Mouse (Mus musculus) stomach, embryonic 15.5 days (tissue): Measurements from ENCODE around the gene Gusb. TPM values are rescaled to one million over a fixed set of nuclear protein-coding genes. Genes with fewer than 3 reads are reported as not detected.

Source experiments
- ATAC-seq: fragments of 200-750 bp; cut with Nextera tagmentation; 2 replicates; pipeline ENCODE4 v1.8.0; 2017; ENCODE audit warnings: low read depth, moderate number of reproducible peaks, moderate TSS enrichment; ENCODE audit not compliant: insufficient read depth, low FRiP score
- H3K27ac ChIP-seq: fragments of 300-500 bp; sonication (generic); 2 replicates; pipeline ENCODE4 v1.5.1; 2015; ENCODE audit warnings: mild to moderate bottlenecking, inconsistent platforms
- H3K27me3 ChIP-seq: fragments of 300-500 bp; sonication (generic); replicated peaks from 2 replicates; pipeline ENCODE4 v1.6.1; 2015; ENCODE audit warnings: inconsistent platforms
- H3K36me3 ChIP-seq: fragments of 300-500 bp; sonication (generic); 2 replicates; pipeline ENCODE4 v1.6.1; 2015; ENCODE audit warnings: inconsistent platforms
- H3K4me1 ChIP-seq: fragments of 300-500 bp; sonication (generic); 2 replicates; pipeline ENCODE4 v1.6.1; 2015; ENCODE audit warnings: inconsistent platforms
- H3K4me2 ChIP-seq: fragments of 300-500 bp; sonication (generic); 2 replicates; pipeline ENCODE4 v1.6.1; 2015; ENCODE audit warnings: mild to moderate bottlenecking, inconsistent platforms
- H3K4me3 ChIP-seq: fragments of 300-500 bp; sonication (generic); replicated peaks from 2 replicates; pipeline ENCODE4 v1.5.1; 2015; ENCODE audit warnings: inconsistent platforms
- H3K9ac ChIP-seq: fragments of 300-500 bp; sonication (generic); 2 replicates; pipeline ENCODE4 v1.6.1; 2015; ENCODE audit warnings: inconsistent platforms
- H3K9me3 ChIP-seq: fragments of 300-500 bp; sonication (generic); 2 replicates; pipeline ENCODE4 v1.6.1; 2016; ENCODE audit warnings: inconsistent platforms
- WGBS: fragments of 180-500 bp; shearing (Covaris S2); methylation state at CpG from one replicate; pipeline ENCODE4 v1.1.7; 2015; 5-methylcytosine and 5-hydroxymethylcytosine counted together
- polyA plus RNA-seq: library from polyadenylated mRNA; unstranded; fragments of >200 nt; fragmentation: Nextera tagmentation; extraction: Ambion mirVana; gene quantifications from 2 replicates; pipeline ENCODE4 v1.2.1, GENCODE M21; 2015

Gene Gusb
- polyA plus RNA-seq, 1 experiment from 2014 or later, result 68.3 TPM

DNA sequence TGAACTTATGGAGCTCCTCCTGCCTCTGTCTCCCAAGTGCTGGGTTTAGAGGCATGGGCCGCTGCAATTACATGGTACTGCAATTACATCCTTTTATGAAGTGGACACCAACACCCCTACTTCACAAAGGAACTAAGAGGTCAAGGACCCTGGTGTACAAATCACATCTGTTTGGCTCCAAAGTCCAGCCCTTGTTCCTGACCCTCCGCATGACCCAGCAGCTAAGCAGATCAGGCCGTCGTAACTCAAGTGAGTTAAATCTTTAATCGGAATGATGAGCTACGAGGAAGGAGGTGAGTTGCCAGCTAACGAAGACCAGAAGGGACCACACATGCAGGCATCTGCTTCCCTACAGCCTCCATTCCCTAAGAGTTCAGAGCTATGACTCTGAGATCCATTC, 19.5 kb upstream of the Gusb start:
- H3K4me2 ChIP-seq, result no peak overlapping the region
- no peak overlapping the region for H3K27ac ChIP-seq
- no peak overlapping the region for H3K4me3 ChIP-seq
- no peaks in the 10 kb centered on the region for H3K9me3 ChIP-seq
- no peak overlapping the region for H3K9ac ChIP-seq
- no peaks in the 10 kb centered on the region for H3K36me3 ChIP-seq
- WGBS, result 77% methylated on average over 7 of the region's 7 CpGs
- H3K27me3 ChIP-seq, result no peaks in the 10 kb centered on the region
- peaks cover 9% of the 10 kb centered on the region; the same call in 1 of the 2 replicates for H3K4me1 ChIP-seq
- no peak for ATAC-seq

- Histone ChIP-seq H3K36me3 (no peaks in the 10 kb centered on the region), H3K4me1 (peaks cover 9% of the 10 kb centered on the region; the same call in 1 of the 2 replicates), H3K4me2 (no peak overlapping the region), H3K9ac (no peak overlapping the region), H3K27ac (no peak overlapping the region), H3K27me3 (no peaks in the 10 kb centered on the region), H3K4me3 (no peak overlapping the region), H3K9me3 (no peaks in the 10 kb centered on the region)
- 66% methylated on average over 5 of the region's 5 CpGs for WGBS
- no peak for ATAC-seq
Measured at GRCm38 (mm10) chr5:130021361-130021966, 18.6 kb upstream of the Gusb start.

DNA sequence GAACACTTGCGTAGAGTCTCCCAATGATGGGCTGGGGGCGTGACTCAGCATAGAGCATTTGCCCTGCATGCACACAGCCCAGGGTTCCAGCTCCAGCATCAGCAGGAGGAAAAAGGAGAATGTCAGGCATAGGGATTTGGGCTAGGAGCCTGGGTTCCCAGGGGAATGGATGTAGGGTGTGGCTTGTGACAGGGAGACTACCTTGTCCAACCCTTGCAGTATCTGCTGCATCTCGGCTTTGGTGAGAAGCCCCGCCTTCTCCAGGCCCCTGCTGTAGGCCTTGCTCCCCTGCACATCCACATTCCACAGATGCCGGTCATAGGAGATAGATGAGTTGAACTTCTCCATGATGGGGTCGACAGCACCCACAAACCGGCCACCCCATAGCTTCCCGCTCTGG, 16.6 kb upstream of the Gusb start:
- Histone ChIP-seq H3K36me3 (0 out of 2 replicates have a peak, but pooled peaks cover 3% of the 10 kb centered on the region), H3K9me3 (no peaks in the 10 kb centered on the region), H3K4me1 (peaks cover 6% of the 10 kb centered on the region; the same call in 1 of the 2 replicates), H3K27me3 (no peaks in the 10 kb centered on the region), H3K4me2 (no peak overlapping the region), H3K9ac (no peak overlapping the region), H3K27ac (no peak overlapping the region), H3K4me3 (no peak overlapping the region)
- 47% methylated on average over 8 of the region's 8 CpGs for WGBS
- ATAC-seq, result no peak

- WGBS, result 96% methylated on average over 3 of the region's 3 CpGs
- Histone ChIP-seq H3K36me3 (peaks cover 12% of the 10 kb centered on the region; the same call in 1 of the 2 replicates), H3K9me3 (no peaks in the 10 kb centered on the region)
Measured at GRCm38 (mm10) chr5:130015104-130015503, 12.3 kb upstream of the Gusb start.

GRCm38 (mm10) chr5:130010961-130011360, 8.1 kb upstream of the Gusb start:
- ATAC-seq, result no peak
- no peak overlapping the region for H3K4me3 ChIP-seq
- H3K9ac ChIP-seq, result no peak overlapping the region
- peaks cover 12% of the 10 kb centered on the region; the same call in 1 of the 2 replicates for H3K36me3 ChIP-seq
- 92% methylated on average over 5 of the region's 5 CpGs for WGBS
- no peak overlapping the region for H3K4me2 ChIP-seq
- H3K27ac ChIP-seq, result no peak overlapping the region
- no peaks in the 10 kb centered on the region for H3K27me3 ChIP-seq
- no peaks in the 10 kb centered on the region for H3K4me1 ChIP-seq
- H3K9me3 ChIP-seq, result no peaks in the 10 kb centered on the region

More at GRCm38 (mm10) chr5:130015104-130015503, 12.3 kb upstream of the Gusb start:
- Histone ChIP-seq H3K27me3 (no peaks in the 10 kb centered on the region), H3K4me3 (no peak overlapping the region), H3K27ac (no peak overlapping the region), H3K9ac (no peak overlapping the region), H3K4me2 (no peak overlapping the region), H3K4me1 (no peaks in the 10 kb centered on the region)
- ATAC-seq, result no peak

DNA sequence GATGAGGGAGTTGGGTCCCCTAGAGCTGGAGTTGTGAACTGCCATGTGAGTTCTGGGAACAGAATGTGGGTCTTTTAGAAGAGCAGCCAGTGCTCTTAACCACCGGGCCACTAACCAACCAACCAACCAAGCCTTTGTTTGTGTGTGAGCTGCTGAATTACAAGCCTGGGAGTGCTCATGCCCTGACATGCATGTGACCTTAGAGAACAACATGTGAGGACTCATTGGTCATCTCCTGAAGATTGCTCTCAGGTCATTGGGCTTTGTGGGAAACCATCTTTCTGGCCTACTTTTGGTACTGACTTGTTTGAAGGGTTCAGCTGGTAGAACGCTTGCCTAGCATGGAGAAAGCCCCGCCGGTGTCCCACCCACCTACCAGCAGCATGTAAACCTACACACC, 6.9 kb upstream of the Gusb start:
- H3K9ac ChIP-seq, result no peak overlapping the region
- H3K4me1 ChIP-seq, result no peaks in the 10 kb centered on the region
- no peaks in the 10 kb centered on the region for H3K27me3 ChIP-seq
- H3K36me3 ChIP-seq, result peaks cover 12% of the 10 kb centered on the region; the same call in 1 of the 2 replicates
- 92% methylated on average over 4 of the region's 4 CpGs for WGBS
- H3K27ac ChIP-seq, result no peak overlapping the region
- ATAC-seq, result no peak
- no peak overlapping the region for H3K4me3 ChIP-seq
- no peaks in the 10 kb centered on the region for H3K9me3 ChIP-seq
- H3K4me2 ChIP-seq, result no peak overlapping the region

DNA sequence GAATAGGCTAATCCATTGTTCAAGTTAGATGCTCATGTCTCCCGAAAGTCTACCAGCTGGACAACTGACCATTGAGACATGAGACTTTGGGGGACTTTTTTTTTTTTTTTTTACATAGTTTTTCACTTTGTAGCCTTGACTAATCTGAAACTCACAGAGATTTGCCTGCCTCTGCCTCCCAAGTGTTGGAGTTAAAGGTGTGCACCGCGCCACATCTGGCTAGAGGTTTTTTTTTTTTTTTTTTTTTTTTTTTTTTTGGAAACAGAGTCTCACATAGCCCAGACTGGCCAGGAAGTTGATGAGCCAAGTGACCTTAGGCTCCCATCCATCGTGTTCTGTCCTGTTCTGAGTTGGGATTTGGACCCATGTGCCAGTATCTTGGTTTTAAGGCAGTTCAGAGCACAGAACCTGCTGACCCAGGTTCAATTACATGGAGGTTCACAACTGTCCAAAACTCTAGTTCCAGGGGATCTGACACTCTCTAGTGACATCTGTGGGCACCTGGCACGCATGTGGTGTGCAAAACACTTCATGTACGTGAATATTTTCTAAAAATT, 5.3 kb upstream of the Gusb start:
- H3K36me3 ChIP-seq, result peaks cover 9% of the 10 kb centered on the region; the same call in 1 of the 2 replicates
- H3K27me3 ChIP-seq, result no peaks in the 10 kb centered on the region
- no peak for ATAC-seq
- no peak overlapping the region for H3K4me3 ChIP-seq
- WGBS, result 79% methylated on average over 6 of the region's 6 CpGs
- H3K27ac ChIP-seq, result no peak overlapping the region
- H3K4me2 ChIP-seq, result no peak overlapping the region
- no peaks in the 10 kb centered on the region for H3K9me3 ChIP-seq
- no peak overlapping the region for H3K9ac ChIP-seq
- peaks cover 3% of the 10 kb centered on the region; the same call in 1 of the 2 replicates for H3K4me1 ChIP-seq

DNA sequence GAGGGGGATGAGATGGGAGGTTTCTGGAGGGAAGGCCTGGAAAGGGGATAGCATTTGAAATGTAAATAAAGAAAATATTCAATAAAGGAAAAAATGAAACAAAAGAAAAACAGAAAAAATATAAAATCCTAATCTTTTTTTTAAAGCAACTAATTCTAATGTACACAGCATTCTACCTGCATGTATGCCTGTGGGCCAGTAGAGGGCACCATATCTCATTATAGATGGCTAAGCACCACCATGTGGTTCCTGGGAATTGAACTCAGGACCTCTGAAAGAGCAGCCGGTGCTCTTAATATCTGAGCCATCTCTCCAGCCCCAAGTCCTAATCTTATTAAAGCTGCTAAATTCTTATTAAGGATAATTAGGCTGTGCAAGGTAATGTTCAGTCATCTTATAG, 4.5 kb upstream of the Gusb start:
- Histone ChIP-seq H3K4me2 (no peak overlapping the region), H3K36me3 (peaks cover 9% of the 10 kb centered on the region; the same call in 1 of the 2 replicates), H3K9ac (no peak overlapping the region), H3K4me3 (no peak overlapping the region), H3K9me3 (no peaks in the 10 kb centered on the region), H3K27ac (no peak overlapping the region), H3K27me3 (no peaks in the 10 kb centered on the region), H3K4me1 (peaks cover 3% of the 10 kb centered on the region; the same call in 1 of the 2 replicates)
- 85% methylated on average over 1 of the region's 1 CpGs for WGBS
- no peak for ATAC-seq

- H3K9me3 ChIP-seq, result no peaks in the 10 kb centered on the region
- H3K4me1 ChIP-seq, result peaks cover 14% of the 10 kb centered on the region
- H3K27me3 ChIP-seq, result no peaks in the 10 kb centered on the region
- peak overlapping the region; percentile 81 for H3K4me2 ChIP-seq
- H3K27ac ChIP-seq, result peak overlapping the region; percentile 81
- no peaks in the 10 kb centered on the region for H3K36me3 ChIP-seq
- ATAC-seq, result 0 out of 2 replicates have a peak, but pooled peaks have one; percentile 10
- WGBS, result 17% methylated on average over 7 of the region's 7 CpGs
- H3K4me3 ChIP-seq, result peak overlapping the region; percentile 65
- no peak overlapping the region for H3K9ac ChIP-seq
Measured at GRCm38 (mm10) chr5:130003229-130003628, 380 bp upstream of the Gusb start.

GRCm38 (mm10) chr5:130001356-130001987, 1.4 kb downstream of the Gusb start:
- H3K4me1 ChIP-seq, result peaks cover 14% of the 10 kb centered on the region
- H3K27me3 ChIP-seq, result no peaks in the 10 kb centered on the region
- peak overlapping the region; percentile 65 for H3K4me3 ChIP-seq
- WGBS, result 49% methylated on average over 5 of the region's 5 CpGs
- 0 out of 2 replicates have a peak overlapping the region, but pooled peaks have one; percentile 81 for H3K27ac ChIP-seq
- H3K9me3 ChIP-seq, result no peaks in the 10 kb centered on the region
- H3K36me3 ChIP-seq, result 0 out of 2 replicates have a peak, but pooled peaks cover 3% of the 10 kb centered on the region
- ATAC-seq, result no peak
- H3K4me2 ChIP-seq, result peak overlapping the region; percentile 81
- no peak overlapping the region for H3K9ac ChIP-seq

DNA sequence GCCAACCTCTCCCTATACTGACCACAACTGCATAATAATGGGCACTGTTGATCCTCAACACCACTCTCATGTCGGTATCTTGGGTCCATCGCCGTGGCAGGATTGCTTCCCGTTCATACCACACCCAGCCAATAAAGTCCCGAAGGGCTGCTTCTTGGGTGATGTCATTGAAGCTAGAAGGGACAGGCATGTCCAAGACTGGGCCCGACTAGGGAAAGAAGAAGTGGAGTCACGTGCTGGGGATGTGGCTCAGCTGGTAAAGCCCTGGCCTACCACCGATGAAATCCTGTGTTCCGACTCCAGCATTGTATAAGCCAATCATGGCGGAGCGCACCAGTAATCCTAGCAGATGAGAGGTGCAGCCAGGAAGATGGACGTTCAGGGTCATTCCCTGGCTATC, 2.1 kb downstream of the Gusb start:
- no peak for ATAC-seq
- 91% methylated on average over 12 of the region's 12 CpGs for WGBS
- H3K4me3 ChIP-seq, result no peak overlapping the region
- no peak overlapping the region for H3K27ac ChIP-seq
- H3K27me3 ChIP-seq, result no peaks in the 10 kb centered on the region
- H3K9me3 ChIP-seq, result no peaks in the 10 kb centered on the region
- peaks cover 14% of the 10 kb centered on the region for H3K4me1 ChIP-seq
- 0 out of 2 replicates have a peak, but pooled peaks cover 6% of the 10 kb centered on the region for H3K36me3 ChIP-seq
- H3K9ac ChIP-seq, result no peak overlapping the region
- H3K4me2 ChIP-seq, result no peak overlapping the region

- peaks cover 14% of the 10 kb centered on the region for H3K4me1 ChIP-seq
- H3K27ac ChIP-seq, result no peak overlapping the region
- H3K9me3 ChIP-seq, result no peaks in the 10 kb centered on the region
- no peak overlapping the region for H3K9ac ChIP-seq
- no peak overlapping the region for H3K4me2 ChIP-seq
- no peak overlapping the region for H3K4me3 ChIP-seq
- 35% methylated on average over 4 of the region's 4 CpGs for WGBS
- 0 out of 2 replicates have a peak, but pooled peaks cover 8% of the 10 kb centered on the region for H3K36me3 ChIP-seq
- no peaks in the 10 kb centered on the region for H3K27me3 ChIP-seq
- no peak for ATAC-seq
Measured at GRCm38 (mm10) chr5:129999097-129999496, 3.8 kb downstream of the Gusb start.
